Mouse (Mus musculus) spleen, embryonic (tissue): ENCODE measurements around the gene Tnfrsf4.

Source experiments
- CTCF ChIA-PET: fragments of 350-600 bp; sonication (Branson Sonifier 250); formaldehyde crosslinking; loops from one replicate; lab custom pipeline; 2022; lab: Charles Lee

Tnfrsf4 gene

GRCm38 (mm10) chr4:156028580-156028979 lies 14.9 kb downstream of the Tnfrsf4 start:
- CTCF ChIA-PET = interaction anchor here (0.6 kb wide), 1 partner anchor 67 kb away, joined by 3 read pairs; no protein-coding TSS in a partner anchor

- CTCF ChIA-PET = no interaction called here
Observed at GRCm38 (mm10) chr4:156030651-156031118, 17.0 kb downstream of the Tnfrsf4 start.

GRCm38 (mm10) chr4:156031255-156031592 lies 17.6 kb downstream of the Tnfrsf4 start:
- CTCF ChIA-PET = no interaction called here

- CTCF ChIA-PET = interaction anchor here (0.6 kb wide), 1 partner anchor 1107 kb away, joined by 3 read pairs; no protein-coding TSS in a partner anchor
Observed at GRCm38 (mm10) chr4:156031593-156032391, 18.1 kb downstream of the Tnfrsf4 start.

GRCm38 (mm10) chr4:156032856-156033255 lies 19.2 kb downstream of the Tnfrsf4 start:
- CTCF ChIA-PET = interaction anchor here (0.5 kb wide), 1 partner anchor 78 kb away, joined by 3 read pairs; no protein-coding TSS in a partner anchor

GRCm38 (mm10) chr4:156033476-156034119 lies 20.0 kb downstream of the Tnfrsf4 start:
- CTCF ChIA-PET = no interaction called here

GRCm38 (mm10) chr4:156034301-156034700 lies 20.7 kb downstream of the Tnfrsf4 start:
- CTCF ChIA-PET = no interaction called here

- CTCF ChIA-PET = interaction anchor here (0.9 kb wide), 1 partner anchor 37 kb away, joined by 3 read pairs; no protein-coding TSS in a partner anchor
Observed at GRCm38 (mm10) chr4:156034901-156035300, 21.3 kb downstream of the Tnfrsf4 start.

GRCm38 (mm10) chr4:156044754-156045153 lies 31.1 kb downstream of the Tnfrsf4 start:
- CTCF ChIA-PET = no interaction called here

GRCm38 (mm10) chr4:156049779-156050178 lies 36.1 kb downstream of the Tnfrsf4 start:
- CTCF ChIA-PET = no interaction called here

- CTCF ChIA-PET = no interaction called here
Observed at GRCm38 (mm10) chr4:156050391-156050980, 36.8 kb downstream of the Tnfrsf4 start.

- CTCF ChIA-PET = no interaction called here
Observed at GRCm38 (mm10) chr4:156053113-156053512, 39.5 kb downstream of the Tnfrsf4 start.

- CTCF ChIA-PET = interaction anchor here (0.6 kb wide), 1 partner anchor 52 kb away, joined by 3 read pairs; no protein-coding TSS in a partner anchor
Observed at GRCm38 (mm10) chr4:156054130-156054529, 40.5 kb downstream of the Tnfrsf4 start.

GRCm38 (mm10) chr4:156054606-156055005 lies 41.0 kb downstream of the Tnfrsf4 start:
- CTCF ChIA-PET = interaction anchor here (0.6 kb wide), 1 partner anchor 51 kb away, joined by 3 read pairs; no protein-coding TSS in a partner anchor

GRCm38 (mm10) chr4:156055173-156055572 lies 41.5 kb downstream of the Tnfrsf4 start:
- CTCF ChIA-PET = no interaction called here

GRCm38 (mm10) chr4:156057702-156058101 lies 44.1 kb downstream of the Tnfrsf4 start:
- CTCF ChIA-PET = no interaction called here

GRCm38 (mm10) chr4:156058826-156059225 lies 45.2 kb downstream of the Tnfrsf4 start:
- CTCF ChIA-PET = no interaction called here

- CTCF ChIA-PET = no interaction called here
Observed at GRCm38 (mm10) chr4:156059261-156059660, 45.6 kb downstream of the Tnfrsf4 start, which contains the start of gene Ttll10. TSS of gene Ttll10 (minus strand) at chr4:156059414.

GRCm38 (mm10) chr4:156059713-156060112 lies 46.1 kb downstream of the Tnfrsf4 start:
- CTCF ChIA-PET = no interaction called here

GRCm38 (mm10) chr4:156063861-156064509 lies 50.3 kb downstream of the Tnfrsf4 start:
- CTCF ChIA-PET = no interaction called here

GRCm38 (mm10) chr4:156064510-156064897 lies 50.9 kb downstream of the Tnfrsf4 start:
- CTCF ChIA-PET = no interaction called here
